Mouse (Mus musculus) neural tube, embryonic 12.5 days (tissue): ENCODE results near the gene Bcl6b. TPM values are rescaled to one million over a fixed set of nuclear protein-coding genes. Genes with fewer than 3 reads are reported as not detected.

ENCODE experiments used
- ATAC-seq: fragments of 200-750 bp; cut with Nextera tagmentation; 2 replicates; pipeline ENCODE4 v1.8.0; 2017; ENCODE audit warnings: low read depth, mild to moderate bottlenecking, moderate TSS enrichment, moderate library complexity; ENCODE audit not compliant: low FRiP score
- H3K27ac ChIP-seq: fragments of 300-500 bp; sonication (generic); 2 replicates; pipeline ENCODE4 v1.5.1; 2016
- H3K27me3 ChIP-seq: fragments of 300-500 bp; sonication (generic); replicated peaks from 2 replicates; pipeline ENCODE4 v1.6.1; 2016; ENCODE audit warnings: mild to moderate bottlenecking
- H3K36me3 ChIP-seq: fragments of 300-500 bp; sonication (generic); 2 replicates; pipeline ENCODE4 v1.6.1; 2016; ENCODE audit warnings: mild to moderate bottlenecking
- H3K4me1 ChIP-seq: fragments of 300-500 bp; sonication (generic); 2 replicates; pipeline ENCODE4 v1.6.1; 2016
- H3K4me2 ChIP-seq: fragments of 300-500 bp; sonication (generic); replicated peaks from 2 replicates; pipeline ENCODE4 v1.6.1; 2016; ENCODE audit warnings: mild to moderate bottlenecking
- H3K4me3 ChIP-seq: fragments of 300-500 bp; sonication (generic); 2 replicates; pipeline ENCODE4 v1.5.1; 2016
- H3K9ac ChIP-seq: fragments of 300-500 bp; sonication (generic); 2 replicates; pipeline ENCODE4 v1.6.1; 2016; ENCODE audit warnings: mild to moderate bottlenecking
- H3K9me3 ChIP-seq: fragments of 300-500 bp; sonication (generic); 2 replicates; pipeline ENCODE4 v1.6.1; 2016; ENCODE audit warnings: mild to moderate bottlenecking
- whole genome bisulfite sequencing: fragments of 180-500 bp; shearing (Covaris S2); methylation state at CpG from one replicate; pipeline ENCODE4 v1.1.7; 2016; 5-methylcytosine and 5-hydroxymethylcytosine counted together
- polyA plus RNA-seq: library from polyadenylated mRNA; unstranded; fragments of >200 nt; fragmentation: Nextera tagmentation; extraction: Ambion mirVana; gene quantifications from 2 replicates; pipeline ENCODE4 v1.2.1, GENCODE M21; 2016

Gene Bcl6b
- polyA plus RNA-seq, 1 experiment from 2014 or later = 6.9 TPM

DNA sequence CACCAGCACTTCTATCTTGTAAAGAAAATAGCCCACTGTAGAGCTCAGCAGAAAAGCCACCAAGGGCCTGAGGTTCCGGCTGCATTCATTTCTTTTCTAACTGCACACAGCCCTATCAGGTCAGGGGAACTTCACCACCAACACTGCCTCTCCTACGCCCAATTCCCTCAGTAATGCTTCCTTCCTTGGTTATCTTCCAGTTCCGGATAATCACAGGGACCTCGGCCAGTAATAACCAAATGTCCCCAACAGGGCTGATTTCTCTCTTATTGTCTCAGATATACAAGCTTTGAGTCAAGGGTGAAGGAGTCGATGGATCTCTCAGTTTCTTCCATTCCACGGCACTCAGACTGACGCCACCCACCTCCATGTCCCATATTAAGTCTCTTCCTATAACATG is 22.3 kb downstream of the Bcl6b start:
- no peaks in the 10 kb centered on the region for H3K9me3 ChIP-seq
- peaks cover 6% of the 10 kb centered on the region; the same call in 1 of the 2 replicates for H3K27me3 ChIP-seq
- H3K36me3 ChIP-seq = no peaks in the 10 kb centered on the region
- no peak for ATAC-seq
- H3K27ac ChIP-seq = no peak overlapping the region
- H3K4me3 ChIP-seq = no peak overlapping the region
- 89% methylated on average over 7 of the region's 7 CpGs for WGBS
- no peaks in the 10 kb centered on the region for H3K4me1 ChIP-seq
- H3K9ac ChIP-seq = no peak overlapping the region
- H3K4me2 ChIP-seq = no peak overlapping the region

DNA sequence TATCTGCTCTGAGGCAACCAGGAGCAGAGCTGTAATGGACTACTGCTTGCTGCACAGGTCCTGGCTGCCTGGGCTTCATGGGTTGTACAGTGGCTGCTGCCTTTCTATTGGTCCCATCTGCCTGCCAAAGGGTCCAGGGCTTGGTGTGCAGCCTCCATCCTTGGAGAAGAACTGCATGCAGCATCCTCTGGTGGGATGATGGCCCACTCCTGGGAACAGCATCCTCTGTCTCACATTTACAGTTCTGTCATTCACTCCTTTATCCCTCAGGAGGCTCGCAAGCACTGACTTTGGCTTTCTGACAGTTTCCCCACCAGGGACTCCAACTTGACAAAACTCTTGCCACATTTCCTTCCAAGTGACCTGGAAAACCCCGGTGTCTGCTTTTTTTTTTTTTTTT is 22.8 kb downstream of the Bcl6b start:
- Histone ChIP-seq H3K4me3 (no peak overlapping the region), H3K4me1 (no peaks in the 10 kb centered on the region), H3K27ac (no peak overlapping the region), H3K27me3 (0 out of 2 replicates have a peak, but pooled peaks cover 2% of the 10 kb centered on the region), H3K4me2 (no peak overlapping the region), H3K9ac (no peak overlapping the region), H3K9me3 (no peaks in the 10 kb centered on the region), H3K36me3 (no peaks in the 10 kb centered on the region)
- WGBS = 87% methylated on average over 2 of the region's 2 CpGs
- no peak for ATAC-seq

DNA sequence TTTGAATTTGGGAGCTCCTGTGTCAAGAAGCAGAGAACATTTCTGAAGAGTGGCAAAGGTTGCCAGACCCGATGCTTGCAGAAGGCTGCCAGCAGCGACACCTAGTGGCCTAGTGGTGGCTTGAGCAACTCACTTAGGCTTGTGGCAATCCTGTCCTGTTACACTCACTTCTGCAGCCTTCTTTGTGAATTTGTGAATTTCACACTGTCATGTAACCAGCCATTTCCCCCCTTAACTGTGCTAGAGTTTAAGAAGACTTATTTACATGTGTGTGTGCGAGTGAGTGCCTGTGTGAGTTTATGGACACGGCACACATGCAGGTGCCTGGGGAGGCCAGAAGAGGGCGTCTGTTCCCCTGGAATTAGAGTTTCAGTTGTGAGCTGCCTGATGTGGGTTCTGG is 27.9 kb downstream of the Bcl6b start:
- H3K4me2 ChIP-seq = no peak overlapping the region
- no peak overlapping the region for H3K4me3 ChIP-seq
- no peak overlapping the region for H3K27ac ChIP-seq
- H3K27me3 ChIP-seq = 0 out of 2 replicates have a peak, but pooled peaks cover 2% of the 10 kb centered on the region
- 40% methylated on average over 5 of the region's 5 CpGs for WGBS
- H3K9me3 ChIP-seq = no peaks in the 10 kb centered on the region
- no peaks in the 10 kb centered on the region for H3K36me3 ChIP-seq
- ATAC-seq = no peak
- H3K9ac ChIP-seq = no peak overlapping the region
- H3K4me1 ChIP-seq = no peaks in the 10 kb centered on the region

DNA sequence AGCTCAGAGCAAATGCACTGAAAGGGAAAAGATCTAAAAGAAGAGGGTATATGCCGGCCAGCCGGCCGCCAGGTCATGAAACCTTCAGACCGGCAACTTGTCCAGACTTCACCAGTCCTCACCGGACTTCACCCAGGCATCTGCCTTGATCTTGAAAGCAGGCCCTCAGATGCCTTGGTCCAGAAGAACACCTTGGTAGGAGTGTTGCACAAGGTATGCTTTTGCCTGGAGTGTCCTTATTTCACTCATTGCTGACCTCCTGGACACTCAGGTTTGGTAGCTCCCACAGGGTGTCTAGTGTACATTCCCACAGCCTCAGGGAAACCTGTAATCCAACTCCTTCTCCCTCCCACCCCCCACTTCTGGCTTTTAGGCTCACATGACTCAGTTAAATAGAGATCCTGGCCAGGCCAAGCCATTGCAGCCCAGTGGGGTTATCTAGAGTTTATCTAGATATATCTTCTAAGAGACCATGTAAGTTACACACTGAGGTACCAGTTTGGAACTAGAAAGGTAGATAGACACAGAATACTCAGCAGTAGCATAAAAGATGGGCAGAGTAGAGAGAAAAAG is 29.5 kb downstream of the Bcl6b start:
- Histone ChIP-seq H3K4me1 (no peaks in the 10 kb centered on the region), H3K36me3 (no peaks in the 10 kb centered on the region), H3K4me2 (no peak overlapping the region), H3K27me3 (no peaks in the 10 kb centered on the region), H3K4me3 (no peak overlapping the region), H3K9ac (no peak overlapping the region), H3K9me3 (no peaks in the 10 kb centered on the region), H3K27ac (no peak overlapping the region)
- WGBS = 87% methylated on average over 5 of the region's 5 CpGs
- no peak for ATAC-seq

DNA sequence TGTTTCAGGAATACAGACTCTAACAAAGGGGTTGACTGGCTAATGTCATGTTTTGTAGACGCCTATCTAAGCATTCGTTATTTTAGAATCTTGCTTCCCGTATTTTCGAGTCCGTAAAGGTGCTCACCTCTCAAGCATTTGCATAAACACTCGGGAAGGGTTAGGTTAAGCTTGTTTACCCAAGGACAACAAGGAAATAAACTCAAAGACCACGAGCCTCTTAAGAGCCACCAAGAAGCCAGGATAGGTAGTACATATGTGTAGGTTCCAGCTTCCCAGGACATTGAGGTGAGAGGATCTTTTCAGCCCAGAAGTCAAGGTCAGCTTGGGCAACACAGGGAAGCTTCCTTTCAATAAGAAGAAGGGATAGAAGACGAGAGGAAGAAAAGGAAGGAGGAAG is 30.5 kb downstream of the Bcl6b start:
- Histone ChIP-seq H3K9me3 (no peaks in the 10 kb centered on the region), H3K9ac (no peak overlapping the region), H3K4me2 (no peak overlapping the region), H3K27me3 (no peaks in the 10 kb centered on the region), H3K4me3 (no peak overlapping the region), H3K27ac (no peak overlapping the region), H3K4me1 (no peaks in the 10 kb centered on the region), H3K36me3 (no peaks in the 10 kb centered on the region)
- no peak for ATAC-seq
- WGBS = 86% methylated on average over 8 of the region's 8 CpGs

DNA sequence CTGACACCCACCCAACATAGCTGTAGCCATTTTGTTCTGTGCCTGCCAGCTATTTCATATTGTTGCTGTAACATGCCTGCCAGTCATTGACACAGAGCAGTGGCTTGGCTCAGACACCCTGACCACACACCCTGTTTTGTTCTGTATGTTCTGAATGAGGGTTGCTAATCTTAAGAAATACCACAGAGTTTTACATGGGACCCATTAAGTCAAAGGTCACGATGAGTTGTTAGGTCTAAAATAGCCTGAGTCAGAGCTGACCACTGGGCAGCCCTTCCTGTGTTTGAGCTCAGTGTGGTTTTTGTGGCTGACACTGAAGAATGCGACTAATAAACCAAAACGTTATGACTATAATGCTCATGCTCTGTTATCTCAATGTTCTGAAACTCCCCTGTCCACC is 31.3 kb downstream of the Bcl6b start:
- no peak for ATAC-seq
- H3K4me2 ChIP-seq = no peak overlapping the region
- H3K9me3 ChIP-seq = no peaks in the 10 kb centered on the region
- no peaks in the 10 kb centered on the region for H3K27me3 ChIP-seq
- H3K4me1 ChIP-seq = no peaks in the 10 kb centered on the region
- no peaks in the 10 kb centered on the region for H3K36me3 ChIP-seq
- WGBS = 82% methylated on average over 3 of the region's 3 CpGs
- H3K9ac ChIP-seq = no peak overlapping the region
- H3K4me3 ChIP-seq = no peak overlapping the region
- no peak overlapping the region for H3K27ac ChIP-seq

DNA sequence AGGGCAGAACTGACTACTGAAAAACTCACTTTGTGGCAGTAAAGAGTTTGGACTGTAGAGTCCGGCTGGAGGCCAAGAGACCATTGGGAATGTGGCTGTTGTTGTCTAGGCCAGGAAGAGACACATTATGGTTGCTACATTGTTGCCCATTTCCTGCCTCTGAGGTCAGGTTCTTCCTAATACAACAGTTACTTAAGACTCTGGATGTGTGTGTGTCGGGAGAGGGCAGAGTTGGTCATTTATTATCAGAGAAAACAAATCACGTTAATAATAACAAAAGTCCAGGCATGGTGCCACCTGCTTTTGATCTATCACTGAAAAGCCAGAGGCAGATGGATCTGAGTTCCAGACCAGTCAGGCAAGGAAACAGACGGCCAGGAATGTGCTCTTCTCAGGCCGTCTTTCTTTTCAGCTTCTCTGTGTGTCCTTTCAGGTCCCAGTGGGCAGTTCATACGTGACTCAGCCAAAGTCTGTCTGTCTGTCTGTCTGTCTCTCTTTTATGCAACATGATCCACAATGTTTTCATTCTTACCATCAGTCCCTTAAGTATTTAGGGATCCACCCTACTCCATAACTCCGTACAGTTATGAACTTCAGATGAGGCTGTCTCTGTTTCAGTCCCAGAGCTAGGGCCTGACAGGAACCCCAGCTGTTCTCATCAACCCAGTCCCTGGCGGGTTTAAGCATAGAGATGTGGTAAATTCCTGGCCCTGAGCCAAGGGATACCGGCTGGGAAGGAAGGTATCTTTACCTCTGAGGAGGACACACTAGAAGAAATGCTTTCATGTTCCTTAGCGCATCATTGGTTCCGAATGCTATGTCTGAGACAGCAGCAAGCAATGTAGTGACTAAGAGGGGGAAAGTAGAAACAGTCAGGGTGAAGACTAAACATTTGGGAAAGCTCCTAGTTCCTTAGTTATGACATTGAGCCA is 36.0 kb downstream of the Bcl6b start:
- no peak for ATAC-seq
- no peak overlapping the region for H3K27ac ChIP-seq
- no peak overlapping the region for H3K4me2 ChIP-seq
- H3K36me3 ChIP-seq = no peaks in the 10 kb centered on the region
- 66% methylated on average over 11 of the region's 11 CpGs for WGBS
- no peaks in the 10 kb centered on the region for H3K4me1 ChIP-seq
- H3K27me3 ChIP-seq = no peaks in the 10 kb centered on the region
- H3K9me3 ChIP-seq = no peaks in the 10 kb centered on the region
- H3K4me3 ChIP-seq = no peak overlapping the region
- no peak overlapping the region for H3K9ac ChIP-seq

DNA sequence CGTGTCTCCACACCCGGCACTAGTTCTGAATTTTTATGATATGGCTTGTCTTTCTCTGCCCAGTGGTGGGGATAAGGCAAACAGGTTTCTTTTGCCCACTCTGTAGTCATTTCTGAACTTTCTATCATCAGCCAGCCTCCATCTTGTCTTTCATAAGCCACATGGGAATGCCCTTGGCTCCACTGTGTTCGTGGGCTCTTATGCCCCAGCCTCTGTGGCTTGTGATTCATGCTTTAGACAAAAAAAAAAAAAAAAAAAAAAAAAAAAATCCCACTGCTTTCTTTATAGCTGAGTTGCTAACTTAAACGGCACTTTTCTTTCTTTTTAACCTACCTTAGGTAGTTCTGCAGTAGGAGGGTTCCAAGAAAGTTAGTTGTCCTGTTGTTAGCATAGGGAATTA is 37.4 kb downstream of the Bcl6b start:
- H3K27ac ChIP-seq = no peak overlapping the region
- H3K4me1 ChIP-seq = no peaks in the 10 kb centered on the region
- no peak for ATAC-seq
- no peak overlapping the region for H3K4me2 ChIP-seq
- no peaks in the 10 kb centered on the region for H3K9me3 ChIP-seq
- H3K36me3 ChIP-seq = no peaks in the 10 kb centered on the region
- 82% methylated on average over 4 of the region's 4 CpGs for WGBS
- no peaks in the 10 kb centered on the region for H3K27me3 ChIP-seq
- H3K4me3 ChIP-seq = no peak overlapping the region
- no peak overlapping the region for H3K9ac ChIP-seq

DNA sequence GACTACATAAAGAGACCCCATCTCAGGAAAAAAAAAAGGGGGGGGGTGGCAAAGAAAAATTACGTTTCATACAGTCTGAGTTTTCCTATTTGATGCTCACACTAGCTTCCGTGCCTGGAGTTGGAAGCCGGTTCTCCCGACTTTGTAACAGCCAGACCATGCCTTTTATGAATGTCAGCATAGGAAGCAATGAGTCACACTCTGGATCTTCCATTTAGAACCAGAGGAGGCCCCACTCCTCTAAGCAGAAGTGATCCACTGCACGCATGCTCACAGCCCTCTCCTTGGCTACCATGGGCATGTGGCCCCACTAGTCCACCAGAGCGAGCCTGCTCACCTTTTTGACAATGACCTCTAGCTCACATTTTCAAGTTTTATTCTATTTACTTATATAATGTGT is 38.4 kb downstream of the Bcl6b start:
- H3K9ac ChIP-seq = no peak overlapping the region
- H3K27ac ChIP-seq = no peak overlapping the region
- WGBS = 90% methylated on average over 6 of the region's 6 CpGs
- no peak for ATAC-seq
- H3K9me3 ChIP-seq = no peaks in the 10 kb centered on the region
- H3K36me3 ChIP-seq = no peaks in the 10 kb centered on the region
- no peaks in the 10 kb centered on the region for H3K27me3 ChIP-seq
- no peaks in the 10 kb centered on the region for H3K4me1 ChIP-seq
- no peak overlapping the region for H3K4me2 ChIP-seq
- H3K4me3 ChIP-seq = no peak overlapping the region

DNA sequence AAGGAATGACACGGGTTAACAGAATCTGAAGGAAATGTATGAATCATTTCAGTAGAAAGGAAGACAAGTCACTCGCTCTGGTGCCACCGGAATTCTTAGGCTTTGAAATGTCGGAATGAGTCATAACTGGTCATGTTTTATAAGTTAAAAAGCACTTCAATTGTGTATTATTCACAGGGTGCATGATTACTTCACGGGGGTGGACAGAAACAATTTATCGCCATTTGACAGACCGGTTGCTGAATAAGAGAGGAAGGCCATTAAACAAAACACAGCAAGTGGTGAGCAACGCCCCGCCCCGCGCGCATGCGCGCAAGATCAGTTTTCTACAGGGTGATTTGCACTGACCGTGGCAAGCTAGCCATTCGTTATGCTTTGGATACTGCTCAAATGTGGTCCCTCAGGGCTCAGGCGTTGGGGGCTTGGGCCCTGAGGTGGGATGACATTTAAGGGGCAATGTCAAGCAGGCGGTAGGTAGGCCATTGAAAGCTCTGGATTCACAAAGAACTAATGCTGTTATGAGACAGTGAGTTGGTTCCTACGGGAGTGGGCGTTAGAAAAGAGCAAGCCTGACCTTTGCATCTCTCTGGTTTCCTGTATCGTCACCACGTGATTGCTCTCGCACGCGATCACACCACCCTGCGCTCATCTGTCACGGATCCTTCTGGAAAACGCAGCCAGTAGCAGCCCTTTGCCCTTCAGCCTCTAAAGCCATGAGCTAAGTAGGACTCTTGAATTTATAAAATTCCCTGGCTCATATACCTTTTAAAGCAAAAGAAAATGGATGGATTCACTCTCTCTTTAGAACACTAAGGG is 40.1 kb downstream of the Bcl6b start:
- WGBS = 74% methylated on average over 28 of the region's 28 CpGs
- peak overlapping the region; percentile 27; the same call in 1 of the 2 replicates for H3K4me2 ChIP-seq
- H3K27me3 ChIP-seq = no peaks in the 10 kb centered on the region

DNA sequence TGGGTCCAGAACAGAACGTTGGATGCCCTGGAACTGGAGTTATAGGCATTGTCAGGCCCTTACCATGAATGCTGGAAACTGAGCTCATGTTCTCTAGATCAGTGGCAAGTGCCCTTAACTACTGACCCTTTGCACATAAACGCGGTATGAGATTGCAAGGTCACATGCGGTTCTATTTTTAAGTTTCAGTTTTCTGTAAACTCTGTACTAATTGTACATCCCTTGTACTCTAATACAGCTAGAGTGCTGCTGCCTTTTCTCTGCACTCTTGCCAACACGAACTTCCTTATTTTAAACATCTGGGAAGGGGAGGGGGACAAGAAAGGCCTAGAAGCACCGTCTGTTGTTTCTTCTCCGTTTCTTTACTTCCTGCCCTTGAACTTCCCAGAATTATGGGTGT is 44.5 kb downstream of the Bcl6b start:
- Histone ChIP-seq H3K4me3 (no peak overlapping the region), H3K27me3 (no peaks in the 10 kb centered on the region), H3K4me1 (no peaks in the 10 kb centered on the region), H3K9me3 (no peaks in the 10 kb centered on the region), H3K27ac (no peak overlapping the region), H3K9ac (no peak overlapping the region), H3K4me2 (no peak overlapping the region), H3K36me3 (no peaks in the 10 kb centered on the region)
- no peak for ATAC-seq
- 84% methylated on average over 7 of the region's 7 CpGs for WGBS

More for the DNA sequence above, 40.1 kb downstream of the Bcl6b start:
- ATAC-seq = no peak
- Histone ChIP-seq H3K36me3 (no peaks in the 10 kb centered on the region), H3K9me3 (no peaks in the 10 kb centered on the region), H3K4me1 (no peaks in the 10 kb centered on the region), H3K4me3 (no peak overlapping the region), H3K27ac (no peak overlapping the region), H3K9ac (no peak overlapping the region)

DNA sequence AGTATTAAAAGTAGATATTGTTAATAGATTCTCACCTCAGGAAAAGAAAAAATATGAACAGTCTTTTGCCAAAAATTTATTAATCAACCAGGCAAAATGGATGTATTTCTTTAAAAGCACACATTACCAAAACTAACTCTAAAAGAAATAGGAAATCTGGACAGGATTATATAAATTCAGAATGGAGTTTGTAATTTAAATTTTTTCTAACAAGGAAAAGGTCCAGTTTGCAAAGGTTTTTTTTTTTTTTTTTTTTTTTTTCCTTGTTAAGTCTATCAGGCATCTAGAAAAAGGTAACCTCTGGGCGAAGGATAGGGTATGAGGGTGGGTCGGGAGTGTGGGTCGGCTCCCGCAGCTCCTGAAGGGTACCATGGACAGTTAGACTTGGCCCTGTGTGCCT is 49.1 kb downstream of the Bcl6b start:
- 94% methylated on average over 4 of the region's 4 CpGs for WGBS
- Histone ChIP-seq H3K4me3 (no peak overlapping the region), H3K27ac (no peak overlapping the region), H3K9me3 (no peaks in the 10 kb centered on the region), H3K4me2 (no peak overlapping the region), H3K36me3 (no peaks in the 10 kb centered on the region), H3K4me1 (no peaks in the 10 kb centered on the region), H3K27me3 (no peaks in the 10 kb centered on the region), H3K9ac (no peak overlapping the region)
- no peak for ATAC-seq
